Mouse (Mus musculus): ENCODE data around the gene Hoxa7. TPM values are rescaled to one million over a fixed set of nuclear protein-coding genes. Genes with fewer than 3 reads are reported as not detected.

Hoxa7 gene
- total and polyA plus RNA-seq, 3 experiments, result 0.25 to 0.50 (median 0.31) TPM

- no peak overlapping the region for H3K4me3 ChIP-seq
- no peaks in the 10 kb centered on the region for H3K4me1 ChIP-seq (ENCODE audit: control insufficient read depth, insufficient read depth, low read length)
- H3K9ac ChIP-seq (ENCODE audit: low read depth, low read length), result no peak overlapping the region
- peaks cover 26% of the 10 kb centered on the region for H3K27me3 ChIP-seq (ENCODE audit: control insufficient read depth, insufficient read depth, low read length)
- TF ChIP-seq EP300 (IDR thresholded peaks at IDR 0.05; ENCODE audit: insufficient read depth, low read depth, low read length) (no peak), POLR2A (IDR thresholded peaks at IDR 0.05; ENCODE audit: insufficient read depth, low read depth, low read length) (no peak), CTCF (IDR thresholded peaks at IDR 0.05) (no peak)
- intact Hi-C loops (cut with DNase I), result no loop called here
- WGBS, result 18% methylated on average over 5 of the region's 5 CpGs
- no peak overlapping the region for H3K27ac ChIP-seq
- no peak for DNase-seq
- H3K36me3 ChIP-seq (ENCODE audit: control insufficient read depth, insufficient read depth, low read length), result no peaks in the 10 kb centered on the region
- H3K79me2 ChIP-seq (replicated peaks; ENCODE audit: control insufficient read depth, insufficient read depth, low read length), result no peaks in the 10 kb centered on the region
Observed at GRCm38 (mm10) chr6:52189172-52189591, 32.5 kb downstream of the Hoxa7 start.

GRCm38 (mm10) chr6:52186500-52186899 is 35.2 kb downstream of the Hoxa7 start:
- Histone ChIP-seq H3K9ac (ENCODE audit: low read depth, low read length) (no peak overlapping the region), H3K36me3 (ENCODE audit: control insufficient read depth, insufficient read depth, low read length) (no peaks in the 10 kb centered on the region), H3K27ac (no peak overlapping the region), H3K4me1 (ENCODE audit: control insufficient read depth, insufficient read depth, low read length) (no peaks in the 10 kb centered on the region), H3K4me3 (no peak overlapping the region), H3K79me2 (replicated peaks; ENCODE audit: control insufficient read depth, insufficient read depth, low read length) (no peaks in the 10 kb centered on the region), H3K27me3 (ENCODE audit: control insufficient read depth, insufficient read depth, low read length) (peaks cover 22% of the 10 kb centered on the region)
- 27% methylated on average over 1 of the region's 1 CpGs for WGBS
- TF ChIP-seq POLR2A (IDR thresholded peaks at IDR 0.05; ENCODE audit: insufficient read depth, low read depth, low read length), result no peak
- no peak for TF ChIP-seq CTCF (IDR thresholded peaks at IDR 0.05)
- no peak for TF ChIP-seq EP300 (IDR thresholded peaks at IDR 0.05; ENCODE audit: insufficient read depth, low read depth, low read length)
- no peak for DNase-seq
- intact Hi-C loops (cut with DNase I), result no loop called here

DNA sequence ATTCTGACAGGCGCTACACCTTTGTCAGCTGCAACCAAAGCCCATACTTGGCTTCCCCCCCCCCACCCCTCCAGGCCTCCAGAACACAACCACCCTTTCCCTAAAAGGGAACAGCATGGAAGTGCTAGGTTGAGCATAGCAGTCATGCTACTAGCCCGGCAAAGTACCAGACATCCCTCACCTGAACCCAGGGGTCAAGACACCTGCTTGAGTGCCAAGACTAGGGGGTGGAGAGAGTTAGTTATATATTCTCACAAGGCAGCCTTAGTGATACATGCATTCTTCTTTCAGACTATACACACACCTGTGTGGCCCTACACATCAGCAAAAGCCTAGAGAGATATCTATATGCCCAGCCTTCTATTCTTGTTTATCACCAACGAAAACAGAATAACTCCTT is 35.8 kb downstream of the Hoxa7 start:
- intact Hi-C loops (cut with DNase I), result no loop called here
- TF ChIP-seq CTCF (IDR thresholded peaks at IDR 0.05) (no peak), POLR2A (IDR thresholded peaks at IDR 0.05; ENCODE audit: insufficient read depth, low read depth, low read length) (no peak), EP300 (IDR thresholded peaks at IDR 0.05; ENCODE audit: insufficient read depth, low read depth, low read length) (no peak)
- no peak for DNase-seq
- no peak overlapping the region for H3K9ac ChIP-seq (ENCODE audit: low read depth, low read length)
- no peaks in the 10 kb centered on the region for H3K79me2 ChIP-seq (replicated peaks; ENCODE audit: control insufficient read depth, insufficient read depth, low read length)
- no peak overlapping the region for H3K27ac ChIP-seq
- H3K27me3 ChIP-seq (ENCODE audit: control insufficient read depth, insufficient read depth, low read length), result peaks cover 18% of the 10 kb centered on the region
- WGBS, result 22% methylated on average over 3 of the region's 3 CpGs
- H3K4me1 ChIP-seq (ENCODE audit: control insufficient read depth, insufficient read depth, low read length), result no peaks in the 10 kb centered on the region
- H3K36me3 ChIP-seq (ENCODE audit: control insufficient read depth, insufficient read depth, low read length), result no peaks in the 10 kb centered on the region
- no peak overlapping the region for H3K4me3 ChIP-seq

DNA sequence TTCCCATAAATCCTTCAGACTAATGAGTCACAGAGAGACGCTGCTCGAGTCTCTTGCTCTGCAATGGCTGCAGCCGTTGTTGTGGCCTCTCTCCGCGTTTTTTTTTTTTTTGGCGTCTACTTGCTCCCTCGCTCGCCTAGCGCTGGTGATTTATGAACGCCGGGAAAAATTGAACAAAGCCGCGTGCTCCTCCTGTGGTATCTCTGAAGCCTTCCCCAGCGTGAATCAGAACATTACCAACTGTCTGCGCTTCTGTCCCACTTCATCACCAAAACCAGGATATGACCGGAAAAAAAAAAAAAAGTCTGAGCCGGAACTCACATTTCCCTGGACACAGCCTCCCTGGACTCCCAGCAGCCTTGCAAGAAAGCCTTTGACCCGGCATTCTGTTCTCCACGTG is 36.4 kb downstream of the Hoxa7 start:
- intact Hi-C loops (cut with DNase I), result no loop called here
- H3K4me3 ChIP-seq, result no peak overlapping the region
- TF ChIP-seq CTCF (IDR thresholded peaks at IDR 0.05), result no peak
- no peak for TF ChIP-seq POLR2A (IDR thresholded peaks at IDR 0.05; ENCODE audit: insufficient read depth, low read depth, low read length)
- TF ChIP-seq EP300 (IDR thresholded peaks at IDR 0.05; ENCODE audit: insufficient read depth, low read depth, low read length), result no peak
- WGBS, result 7% methylated on average over 19 of the region's 19 CpGs
- no peak overlapping the region for H3K27ac ChIP-seq
- H3K4me1 ChIP-seq (ENCODE audit: control insufficient read depth, insufficient read depth, low read length), result no peaks in the 10 kb centered on the region
- no peak overlapping the region for H3K9ac ChIP-seq (ENCODE audit: low read depth, low read length)
- no peak for DNase-seq
- no peaks in the 10 kb centered on the region for H3K36me3 ChIP-seq (ENCODE audit: control insufficient read depth, insufficient read depth, low read length)
- H3K79me2 ChIP-seq (replicated peaks; ENCODE audit: control insufficient read depth, insufficient read depth, low read length), result no peaks in the 10 kb centered on the region
- peaks cover 20% of the 10 kb centered on the region for H3K27me3 ChIP-seq (ENCODE audit: control insufficient read depth, insufficient read depth, low read length)

- Histone ChIP-seq H3K27ac (no peak overlapping the region), H3K36me3 (ENCODE audit: control insufficient read depth, insufficient read depth, low read length) (no peaks in the 10 kb centered on the region), H3K79me2 (replicated peaks; ENCODE audit: control insufficient read depth, insufficient read depth, low read length) (no peaks in the 10 kb centered on the region), H3K4me1 (ENCODE audit: control insufficient read depth, insufficient read depth, low read length) (no peaks in the 10 kb centered on the region), H3K9ac (ENCODE audit: low read depth, low read length) (no peak overlapping the region), H3K4me3 (no peak overlapping the region), H3K27me3 (ENCODE audit: control insufficient read depth, insufficient read depth, low read length) (peaks cover 18% of the 10 kb centered on the region)
- DNase-seq, result no peak
- no peak for TF ChIP-seq EP300 (IDR thresholded peaks at IDR 0.05; ENCODE audit: insufficient read depth, low read depth, low read length)
- no peak for TF ChIP-seq CTCF (IDR thresholded peaks at IDR 0.05)
- TF ChIP-seq POLR2A (IDR thresholded peaks at IDR 0.05; ENCODE audit: insufficient read depth, low read depth, low read length), result no peak
- WGBS, result 12% methylated on average over 6 of the region's 6 CpGs
- intact Hi-C loops (cut with DNase I), result no loop called here
Observed at GRCm38 (mm10) chr6:52184668-52185067, 37.0 kb downstream of the Hoxa7 start.

DNA sequence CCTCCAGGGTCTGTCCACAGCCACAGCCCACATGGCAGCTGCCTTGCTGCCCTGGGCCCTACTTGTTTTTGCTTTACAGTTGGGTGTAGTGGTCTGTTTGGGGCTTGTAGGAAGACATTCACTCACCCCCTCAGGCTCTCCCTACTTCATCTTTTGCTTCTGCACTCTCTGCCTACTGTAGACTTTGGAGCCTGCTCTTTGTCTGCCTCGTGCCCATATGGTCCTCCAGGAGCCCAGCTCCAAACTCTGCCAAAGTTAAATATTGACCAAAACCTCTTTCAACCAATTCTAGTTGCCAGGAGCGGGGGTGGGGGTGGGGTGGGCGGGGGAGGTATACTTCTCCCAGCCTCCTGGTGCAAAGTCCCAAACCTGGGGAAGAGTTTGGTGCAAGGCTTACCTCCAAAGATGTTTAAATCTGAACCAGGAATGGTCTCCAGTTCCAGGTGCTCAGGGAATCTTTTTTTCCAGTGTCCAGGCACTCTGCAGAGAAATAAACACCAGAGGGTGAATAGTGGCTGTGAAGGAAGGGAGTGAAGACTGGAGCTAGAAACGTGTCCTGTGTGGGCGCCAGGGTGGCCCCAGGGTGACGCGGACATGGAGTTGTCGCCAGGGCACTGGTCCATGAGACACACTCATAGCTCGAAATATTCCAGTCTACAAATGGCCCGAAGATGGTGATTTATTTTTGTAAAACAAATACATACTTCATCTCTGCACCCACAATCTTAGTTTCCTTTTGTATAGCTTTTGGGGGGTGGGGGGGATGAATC is 38.2 kb downstream of the Hoxa7 start:
- intact Hi-C loops (cut with DNase I), result no loop called here
- H3K36me3 ChIP-seq (ENCODE audit: control insufficient read depth, insufficient read depth, low read length), result no peaks in the 10 kb centered on the region
- WGBS, result 33% methylated on average over 10 of the region's 10 CpGs

More for the DNA sequence above, 38.2 kb downstream of the Hoxa7 start:
- no peak for DNase-seq
- TF ChIP-seq CTCF (IDR thresholded peaks at IDR 0.05), result no peak
- no peak for TF ChIP-seq POLR2A (IDR thresholded peaks at IDR 0.05; ENCODE audit: insufficient read depth, low read depth, low read length)
- TF ChIP-seq EP300 (IDR thresholded peaks at IDR 0.05; ENCODE audit: insufficient read depth, low read depth, low read length), result no peak
- H3K79me2 ChIP-seq (replicated peaks; ENCODE audit: control insufficient read depth, insufficient read depth, low read length), result no peaks in the 10 kb centered on the region
- no peak overlapping the region for H3K9ac ChIP-seq (ENCODE audit: low read depth, low read length)
- H3K27me3 ChIP-seq (ENCODE audit: control insufficient read depth, insufficient read depth, low read length), result peaks cover 16% of the 10 kb centered on the region
- H3K27ac ChIP-seq, result no peak overlapping the region
- H3K4me3 ChIP-seq, result no peak overlapping the region
- H3K4me1 ChIP-seq (ENCODE audit: control insufficient read depth, insufficient read depth, low read length), result no peaks in the 10 kb centered on the region
